Mouse (Mus musculus) CH12.LX (cell line): ENCODE measurements around the gene Cdk13. TPM values are rescaled to one million over a fixed set of nuclear protein-coding genes. Genes with fewer than 3 reads are reported as not detected.

Experiments
- DNase-seq: peaks from one replicate; pipeline ENCODE4 v3.0.0-alpha.2; 2013; ENCODE audit errors: extremely low read depth
- H3K27ac ChIP-seq: 2 replicates; pipeline ENCODE4 v1.5.1; 2012; ENCODE audit warnings: low read depth, mild to moderate bottlenecking, control low read depth, moderate library complexity; ENCODE audit not compliant: insufficient read depth
- H3K27me3 ChIP-seq: replicated peaks from 2 replicates; pipeline ENCODE3; 2012; ENCODE audit warnings: inconsistent platforms
- H3K36me3 ChIP-seq, 2 experiments: replicated peaks in 1 of 2; 2 replicates each; pipeline versions ENCODE3 to v1.6.1; 2012; ENCODE audit warnings: inconsistent platforms in 1 of 2, low read length in 1 of 2, mild to moderate bottlenecking in 1 of 2, mixed read lengths in 1 of 2, moderate library complexity in 1 of 2; ENCODE audit not compliant: control insufficient read depth in 1 of 2, insufficient read depth in 1 of 2
- H3K4me1 ChIP-seq, 2 experiments: 2 replicates each; pipeline ENCODE4 v1.6.1; 2012; ENCODE audit warnings: inconsistent platforms in 1 of 2, moderate library complexity in 1 of 2; ENCODE audit not compliant: insufficient read depth in 2 of 2, control insufficient read depth in 1 of 2
- H3K4me2 ChIP-seq: 2 replicates; pipeline ENCODE4 v1.6.1; 2012; ENCODE audit warnings: low read depth, mild to moderate bottlenecking, control low read depth; ENCODE audit not compliant: poor library complexity, insufficient read depth, severe bottlenecking
- H3K4me3 ChIP-seq, 3 experiments: fragments of 150-350 bp in 1 of 3; sonication (generic) in 1 of 3; replicated peaks in 1 of 3; 2 replicates each; pipeline versions ENCODE3 to v1.5.1; 2011 to 2012; ENCODE audit warnings: low read depth in 2 of 3, low read length in 2 of 3, mild to moderate bottlenecking in 2 of 3, moderate library complexity in 2 of 3, control low read depth in 1 of 3, improper control_type of control experiment in 1 of 3, inconsistent platforms in 1 of 3, mixed read lengths in 1 of 3; ENCODE audit not compliant: poor library complexity in 1 of 3
- H3K79me2 ChIP-seq: replicated peaks from 2 replicates; pipeline ENCODE4 v1.6.1; 2012; ENCODE audit warnings: mild to moderate bottlenecking, moderate library complexity; ENCODE audit not compliant: control insufficient read depth, poor library complexity, insufficient read depth, severe bottlenecking; ENCODE audit errors: extremely low read depth
- H3K9ac ChIP-seq: 2 replicates; pipeline ENCODE4 v1.6.1; 2012; ENCODE audit warnings: low read depth, mild to moderate bottlenecking, control low read depth, moderate library complexity; ENCODE audit not compliant: insufficient read depth
- H3K9me3 ChIP-seq: replicated peaks from 2 replicates; pipeline ENCODE3; 2012; ENCODE audit warnings: low read length, inconsistent platforms, mixed read lengths
- CHD2 ChIP-seq: IDR thresholded peaks from 2 replicates; pipeline ENCODE4 v1.6.1; 2011; ENCODE audit warnings: low read length, improper control_type of control experiment
- CTCF ChIP-seq, 2 experiments: IDR thresholded peaks in 1 of 2; conservative IDR thresholded peaks in 1 of 2; 2 replicates each; pipeline ENCODE4 v1.5.1; 2011 to 2012; ENCODE audit warnings: low read depth in 2 of 2, low read length in 2 of 2, improper control_type of control experiment in 1 of 2, inconsistent platforms in 1 of 2, mild to moderate bottlenecking in 1 of 2, moderate library complexity in 1 of 2
- ELF1 ChIP-seq: IDR thresholded peaks from 2 replicates; pipeline ENCODE4 v1.6.1; 2014; ENCODE audit warnings: low read depth, mild to moderate bottlenecking, inconsistent platforms, low read length, improper control_type of control experiment
- HCFC1 ChIP-seq: IDR thresholded peaks from 2 replicates; pipeline ENCODE4 v1.6.1; 2012; ENCODE audit warnings: low read depth, mild to moderate bottlenecking, inconsistent platforms, low read length, improper control_type of control experiment
- IRF4 ChIP-seq: IDR thresholded peaks from 2 replicates; pipeline ENCODE4 v1.6.1; 2014; ENCODE audit warnings: low read depth, mild to moderate bottlenecking, inconsistent platforms, low read length, improper control_type of control experiment
- JUN ChIP-seq: IDR thresholded peaks from 2 replicates; pipeline ENCODE4 v1.6.1; 2011; ENCODE audit warnings: low read depth, mild to moderate bottlenecking, low read length, improper control_type of control experiment, moderate library complexity; ENCODE audit not compliant: insufficient read depth
- KAT2A ChIP-seq: IDR thresholded peaks from 2 replicates; pipeline ENCODE4 v1.6.1; 2012; ENCODE audit warnings: low read length, improper control_type of control experiment, inconsistent platforms; ENCODE audit not compliant: insufficient replicate concordance
- MAFK ChIP-seq: IDR thresholded peaks from 2 replicates; pipeline ENCODE4 v1.6.1; 2011; ENCODE audit warnings: low read length, improper control_type of control experiment; ENCODE audit not compliant: insufficient replicate concordance
- MAX ChIP-seq: IDR thresholded peaks from 2 replicates; pipeline ENCODE4 v1.6.1; 2011; ENCODE audit warnings: low read length, improper control_type of control experiment
- MAZ ChIP-seq: IDR thresholded peaks from 2 replicates; pipeline ENCODE4 v1.6.1; 2012; ENCODE audit warnings: low read depth, mild to moderate bottlenecking, inconsistent platforms, low read length, improper control_type of control experiment, moderate library complexity
- MEF2A ChIP-seq: IDR thresholded peaks from 2 replicates; pipeline ENCODE4 v1.6.1; 2014; ENCODE audit warnings: low read depth, mild to moderate bottlenecking, inconsistent platforms, low read length, improper control_type of control experiment, borderline replicate concordance
- MXI1 ChIP-seq: IDR thresholded peaks from 2 replicates; pipeline ENCODE4 v1.6.1; 2011; ENCODE audit warnings: mild to moderate bottlenecking, low read depth, low read length, improper control_type of control experiment
- MYC ChIP-seq: IDR thresholded peaks from 2 replicates; pipeline ENCODE4 v1.6.1; 2011; ENCODE audit warnings: low read depth, mild to moderate bottlenecking, improper control_type of control experiment, low read length
- NELFE ChIP-seq: IDR thresholded peaks from 2 replicates; pipeline ENCODE4 v1.6.1; 2011; ENCODE audit warnings: low read depth, low read length, improper control_type of control experiment
- PAX5 ChIP-seq: IDR thresholded peaks from 2 replicates; pipeline ENCODE4 v1.6.1; 2012; ENCODE audit warnings: low read length, inconsistent platforms, mixed read lengths
- RAD21 ChIP-seq: IDR thresholded peaks from 2 replicates; pipeline ENCODE4 v1.6.1; 2011; ENCODE audit warnings: low read depth, mild to moderate bottlenecking, low read length, improper control_type of control experiment, moderate library complexity
- SIN3A ChIP-seq: IDR thresholded peaks from 2 replicates; pipeline ENCODE4 v1.6.1; 2012; ENCODE audit warnings: low read length, improper control_type of control experiment, inconsistent platforms
- SMC3 ChIP-seq: IDR thresholded peaks from 2 replicates; pipeline ENCODE4 v1.6.1; 2011; ENCODE audit warnings: low read depth, low read length, improper control_type of control experiment
- TBP ChIP-seq: conservative IDR thresholded peaks from 2 replicates; pipeline ENCODE4 v1.6.1; 2011; ENCODE audit warnings: low read depth, low read length, improper control_type of control experiment
- ZMIZ1 ChIP-seq: IDR thresholded peaks from 2 replicates; pipeline ENCODE4 v1.6.1; 2012; ENCODE audit warnings: low read depth, mild to moderate bottlenecking, inconsistent platforms, low read length, improper control_type of control experiment
- dilution Hi-C: fragments of 300-500 bp; cut with MboI; formaldehyde crosslinking; loops from 2 replicates; pipeline ENCODE4 v1.14.3; 2020; ENCODE audit warnings: low sequenced_read_pairs; ENCODE audit not compliant: extremely low pct_unique_long_range_greater_than_20kb, extremely low pct_ligation_motif_present
- in situ Hi-C: fragments of 300-500 bp; cut with MboI; formaldehyde crosslinking; loops from 3 replicates; pipeline ENCODE4 v1.14.3; 2019; ENCODE audit warnings: low sequenced_read_pairs, low pct_ligation_motif_present, low pct_unique_long_range_greater_than_20kb, mixed read lengths
- polyA plus RNA-seq: library from polyadenylated mRNA; unstranded; fragments of >175 nt; gene quantifications from 2 replicates; pipeline ENCODE4 v1.2.1, GENCODE M21; 2012; ENCODE audit warnings: low read depth; ENCODE audit not compliant: insufficient read length
- total RNA-seq, 2 experiments: library from RNA; depleted of rRNA; stranded (reverse); fragments of 300-350 nt in 1 of 2; fragments of >200 nt in 1 of 2; gene quantifications; 2 replicates each; pipeline ENCODE4 v1.2.3; 2012 to 2014

Cdk13 gene
- total and polyA plus RNA-seq, 3 experiments = 19.8 to 27.3 (median 20.1) TPM

DNA sequence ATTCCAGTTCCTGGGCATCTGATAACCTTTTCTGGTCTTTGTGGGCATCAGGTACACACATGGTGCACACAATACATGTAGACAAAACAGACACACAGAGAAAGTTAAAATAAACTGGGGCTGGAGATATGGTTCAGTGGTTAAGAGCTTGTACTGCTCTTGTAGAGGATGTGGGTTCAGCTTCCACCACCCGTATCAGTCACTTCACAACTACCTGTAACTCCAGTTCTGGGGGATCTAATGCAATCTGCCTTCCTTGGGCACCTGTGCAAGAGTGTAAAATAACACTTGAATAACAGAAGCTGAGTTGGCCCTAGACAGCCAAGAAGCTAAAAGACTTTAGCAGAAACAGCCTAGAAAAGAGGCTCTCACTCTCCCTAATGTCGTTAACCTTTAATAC lies 12.3 kb upstream of the Cdk13 start:
- Histone ChIP-seq H3K27ac (no peak overlapping the region), H3K9me3 (no peaks in the 10 kb centered on the region), H3K27me3 (no peaks in the 10 kb centered on the region), H3K4me3 (no peak overlapping the region), H3K79me2 (no peaks in the 10 kb centered on the region), H3K9ac (no peak overlapping the region), H3K4me1 (peaks cover 0 to 11% of the 10 kb centered on the region in 2 experiments; a peak in 2 of 4 replicates), H3K36me3 (no peaks in the 10 kb centered on the region), H3K4me2 (no peak overlapping the region)
- in situ Hi-C loops (no loop called here), dilution Hi-C loops (no loop called here)
- no peak for TF ChIP-seq KAT2A
- no peak for TF ChIP-seq JUN
- TF ChIP-seq CTCF (conservative IDR thresholded peaks at IDR 0.05 in 1 of 2, IDR thresholded peaks at IDR 0.05 in 1 of 2; ENCODE audit: low read depth in 2 of 2, low read length in 2 of 2) = no peak
- no peak for TF ChIP-seq IRF4
- no peak for TF ChIP-seq MAX
- no peak for TF ChIP-seq CHD2
- no peak for TF ChIP-seq SIN3A
- TF ChIP-seq RAD21 = no peak
- TF ChIP-seq SMC3 = no peak
- no peak for TF ChIP-seq NELFE
- TF ChIP-seq MEF2A = no peak
- no peak for TF ChIP-seq MAZ
- no peak for TF ChIP-seq MXI1
- no peak for DNase-seq

DNA sequence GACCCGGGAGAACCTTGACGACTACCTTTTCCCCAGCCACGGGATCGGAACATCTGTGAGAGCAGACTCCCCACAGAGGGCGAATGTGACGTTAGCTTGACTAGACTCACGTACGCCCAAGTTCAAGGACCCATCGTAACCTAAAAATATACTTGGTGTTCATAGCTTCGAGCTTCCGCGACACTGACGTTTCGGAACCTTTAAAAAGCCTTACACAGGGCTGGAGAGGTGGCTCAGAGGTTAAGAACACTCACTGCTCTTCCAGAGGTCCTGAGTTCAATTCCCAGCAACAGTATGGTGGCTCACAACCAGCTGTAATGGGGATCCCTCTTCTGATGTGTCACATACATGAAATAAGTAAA lies 698 bp upstream of the Cdk13 start:
- peaks cover under 1 to 3% of the 10 kb centered on the region in 2 experiments for H3K36me3 ChIP-seq
- H3K9ac ChIP-seq = peak overlapping the region; percentile 80
- peaks cover 26% of the 10 kb centered on the region for H3K79me2 ChIP-seq
- peak overlapping the region; percentile 57 to 95 (median 86) for H3K4me3 ChIP-seq
- 0 out of 2 replicates have a peak overlapping the region, but pooled peaks have one; percentile 25 for H3K4me2 ChIP-seq
- in situ Hi-C loops (loop anchor here (5.0 kb wide), 1 partner anchor 58 kb away; no protein-coding TSS in a partner anchor), dilution Hi-C loops (no loop called here)
- H3K27me3 ChIP-seq = no peaks in the 10 kb centered on the region
- peaks cover 0 to 15% of the 10 kb centered on the region in 2 experiments; a peak in 2 of 4 replicates for H3K4me1 ChIP-seq
- H3K9me3 ChIP-seq = no peaks in the 10 kb centered on the region
- TF ChIP-seq HCFC1 (0 out of 2 replicates have a peak, but pooled peaks have one; percentile 2), MXI1 (peak; percentile 1; the same call in 1 of the 2 replicates), MAFK (peak; percentile 31; the same call in 1 of the 2 replicates), ELF1 (peak; percentile 32; the same call in 1 of the 2 replicates), MAZ (no peak), PAX5 (no peak), ZMIZ1 (no peak), TBP (peak; percentile 97), MYC (0 out of 2 replicates have a peak, but pooled peaks have one; percentile 35), MEF2A (peak; percentile 73), KAT2A (0 out of 2 replicates have a peak, but pooled peaks have one; percentile 40)
- H3K27ac ChIP-seq = peak overlapping the region; percentile 80
- no peak for DNase-seq
